Mouse (Mus musculus) thymus, postnatal 4 days (tissue): ENCODE results near the gene Actb.
"Not testable (repeated sequence)": the region's sequence is repeated elsewhere in the genome, so short reads cannot be mapped to it uniquely, and the experiment has no call there.

Source experiments
- DNase-seq: peaks from one replicate; pipeline ENCODE4 v3.0.0; 2021

The Actb gene

GRCm38 (mm10) chr5:142901355-142901802 lies 5.2 kb downstream of the Actb start:
- DNase-seq: peak; percentile 48

DNA sequence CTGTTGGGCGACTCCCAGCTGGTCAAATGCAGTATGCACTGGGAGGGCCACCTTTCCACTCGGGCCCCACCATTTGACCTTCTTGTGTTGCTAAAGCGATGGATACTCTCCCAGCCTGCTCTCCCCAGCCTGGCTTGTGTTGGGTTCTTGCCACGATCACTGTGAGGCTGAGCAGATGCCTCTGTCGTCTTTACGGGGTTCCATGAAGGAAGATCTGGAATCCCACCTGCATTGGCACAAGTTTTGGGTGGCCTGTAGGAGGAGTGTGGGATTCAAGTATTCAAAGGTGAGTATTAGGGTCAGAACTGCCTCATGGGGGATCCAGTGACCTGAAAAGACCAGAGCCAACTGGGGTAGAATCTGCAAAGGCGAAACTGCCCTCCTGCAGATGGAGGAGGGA lies 5.9 kb downstream of the Actb start:
- DNase-seq: peak; percentile 20

- DNase-seq: no peak
These were observed 6.5 kb downstream of the Actb start for GRCm38 (mm10) chr5:142899932-142900533.

DNA sequence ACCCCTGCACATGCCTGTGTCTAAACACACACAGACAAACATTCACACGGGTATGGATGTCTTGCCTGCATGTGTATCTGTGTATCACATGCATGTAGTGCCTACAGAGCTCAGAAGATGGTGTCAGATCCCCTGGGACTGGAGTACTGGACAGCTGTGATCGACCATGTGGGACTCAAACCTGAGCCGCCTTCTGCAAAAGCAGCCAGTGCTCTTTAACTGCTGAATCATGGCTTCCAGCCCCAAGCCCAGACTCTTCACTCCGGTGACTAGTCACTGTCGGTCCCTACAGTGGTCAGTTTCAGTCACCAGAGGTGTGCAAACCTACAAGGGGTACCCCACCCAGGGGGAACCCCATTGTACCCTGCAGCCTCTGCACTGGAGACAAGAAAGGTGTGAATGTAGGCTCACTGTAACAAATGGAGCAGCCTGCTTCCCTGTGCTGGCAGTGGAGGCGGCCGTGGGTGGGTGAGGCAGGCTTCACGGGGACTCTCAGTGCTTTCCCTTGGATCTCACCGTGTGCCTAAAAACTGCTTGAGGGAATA lies 7.4 kb downstream of the Actb start:
- DNase-seq: no peak

DNA sequence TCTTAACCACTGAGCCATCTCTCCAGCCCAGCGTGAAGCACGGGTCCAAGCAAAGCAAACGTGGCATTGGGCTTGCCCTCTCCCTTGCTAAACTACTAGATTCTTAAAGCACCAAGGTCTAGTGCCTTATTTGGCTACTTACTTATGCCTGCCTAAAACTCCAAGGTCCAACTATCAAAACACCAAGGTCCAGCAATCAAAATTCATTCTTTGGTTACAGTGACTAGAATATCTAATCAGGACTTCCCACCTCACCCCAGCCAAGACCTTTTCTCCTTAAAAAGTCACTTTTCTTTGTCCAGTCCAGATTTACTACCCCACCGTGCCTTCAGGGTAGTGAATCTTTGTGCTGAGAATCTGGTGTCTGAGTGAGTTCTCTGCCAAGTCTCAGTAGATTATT lies 8.2 kb downstream of the Actb start:
- no peak for DNase-seq

DNA sequence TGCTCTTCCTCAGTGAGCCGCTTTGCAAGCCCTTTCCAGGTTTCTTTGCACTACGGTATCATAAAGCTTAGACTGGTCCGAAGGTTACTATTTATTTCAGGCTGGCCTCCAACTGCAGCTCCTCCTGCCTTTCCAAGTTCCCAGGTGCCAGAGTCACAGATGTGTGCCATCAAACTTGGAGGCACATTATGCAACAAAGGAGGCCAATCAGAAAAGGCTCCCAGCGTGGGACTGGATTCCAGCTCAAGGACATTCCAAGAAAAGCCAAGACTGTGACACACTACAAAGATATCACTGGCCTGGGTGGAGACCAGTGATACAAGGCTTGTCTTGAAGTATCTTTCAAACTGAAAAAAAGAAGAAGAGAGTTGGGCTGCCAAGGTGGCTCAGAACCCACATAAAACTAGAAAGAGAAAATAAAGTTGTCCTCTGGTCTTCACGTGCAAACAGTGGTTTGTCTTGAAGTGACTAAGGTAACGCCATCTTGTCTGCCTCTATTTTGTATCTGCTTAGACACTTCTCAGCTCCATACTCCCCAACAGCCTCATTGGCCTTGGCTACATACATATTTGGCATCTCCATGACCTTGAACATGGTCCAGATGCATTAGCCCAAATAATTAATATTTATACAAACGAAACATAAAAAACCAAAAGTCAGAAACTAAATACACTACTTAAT lies 8.8 kb downstream of the Actb start:
- DNase-seq: no peak

DNA sequence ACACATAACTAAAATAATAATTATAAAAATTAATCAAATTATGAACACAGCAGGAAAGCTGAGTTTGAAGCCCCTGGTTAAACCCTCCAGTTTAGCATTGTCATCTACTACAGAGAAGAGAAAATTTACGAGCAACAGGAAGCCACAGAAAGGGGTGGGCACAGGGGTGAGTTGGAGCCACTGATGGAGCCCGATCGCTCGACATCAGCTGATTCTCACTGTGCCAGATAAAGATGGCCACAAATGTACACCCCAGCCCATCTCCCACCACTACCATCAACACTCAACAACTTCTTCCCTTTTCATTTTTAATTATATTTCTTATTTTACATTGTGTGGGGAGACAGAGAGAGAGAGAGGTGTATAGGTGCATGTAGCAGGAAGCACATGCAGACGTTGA lies 9.8 kb downstream of the Actb start:
- no peak for DNase-seq

DNA sequence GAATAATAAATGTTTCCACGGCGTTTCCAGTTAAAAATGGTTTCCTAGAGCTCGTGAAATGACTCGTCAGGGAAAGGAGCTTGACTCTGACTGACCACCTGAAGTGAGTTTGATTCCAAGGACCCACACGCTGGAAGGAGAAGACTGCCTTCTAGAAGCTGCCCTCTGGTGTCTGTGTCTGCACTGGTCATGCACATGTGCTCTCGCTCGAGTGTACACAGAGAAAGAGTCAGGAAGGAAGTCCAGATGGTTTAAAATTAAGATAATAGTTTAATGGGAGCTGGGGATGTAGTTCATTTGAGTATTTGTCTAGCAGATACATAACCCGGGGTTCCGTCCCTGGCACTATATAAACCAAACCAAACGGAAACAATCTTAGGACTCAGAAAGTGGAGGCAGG lies 10.4 kb downstream of the Actb start:
- no peak for DNase-seq

DNA sequence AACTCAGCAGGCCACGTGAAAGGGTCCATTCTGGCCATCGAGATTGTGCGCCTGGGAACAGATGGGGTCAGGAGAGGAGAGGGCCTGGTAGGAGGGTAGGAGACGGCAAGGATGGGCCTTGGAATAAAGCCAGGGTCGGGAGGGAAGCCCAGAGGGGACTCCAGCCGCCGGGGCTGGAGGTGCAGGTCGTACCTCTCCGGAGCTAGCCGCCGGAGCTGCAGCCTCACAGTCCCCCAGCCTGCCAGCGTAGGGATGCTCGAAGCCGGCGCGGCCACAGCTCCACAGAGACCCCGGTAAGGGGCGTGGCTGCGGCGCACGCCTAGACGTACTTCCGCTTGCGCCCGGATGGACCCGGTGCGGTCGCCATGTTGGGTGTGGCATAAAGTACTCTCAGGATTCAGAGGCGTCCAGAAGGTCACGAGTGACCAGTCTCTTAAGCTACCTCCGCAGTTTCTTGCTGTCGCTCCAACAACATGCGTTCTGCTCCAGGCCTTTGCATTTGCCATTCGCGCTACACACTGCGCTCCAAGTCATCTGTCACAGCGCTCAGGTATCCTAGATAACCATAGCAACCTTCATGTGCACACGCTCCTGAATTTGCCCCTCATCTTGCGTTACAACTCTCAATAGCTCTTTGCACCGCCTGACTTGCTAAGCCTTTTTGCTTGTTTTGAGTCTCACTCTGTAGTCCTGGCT lies 11.5 kb downstream of the Actb start, which contains the start of gene Fbxl18:
Gene Fbxl18, minus strand, starts transcription at position 504 of the 696 bp plus-strand sequence.
- peak; percentile 95 for DNase-seq

- DNase-seq: peak; percentile 58
These were observed 15.2 kb downstream of the Actb start for GRCm38 (mm10) chr5:142891396-142891795.

- DNase-seq: not testable (repeated sequence)
These were observed 19.0 kb downstream of the Actb start for GRCm38 (mm10) chr5:142887533-142887932.

DNA sequence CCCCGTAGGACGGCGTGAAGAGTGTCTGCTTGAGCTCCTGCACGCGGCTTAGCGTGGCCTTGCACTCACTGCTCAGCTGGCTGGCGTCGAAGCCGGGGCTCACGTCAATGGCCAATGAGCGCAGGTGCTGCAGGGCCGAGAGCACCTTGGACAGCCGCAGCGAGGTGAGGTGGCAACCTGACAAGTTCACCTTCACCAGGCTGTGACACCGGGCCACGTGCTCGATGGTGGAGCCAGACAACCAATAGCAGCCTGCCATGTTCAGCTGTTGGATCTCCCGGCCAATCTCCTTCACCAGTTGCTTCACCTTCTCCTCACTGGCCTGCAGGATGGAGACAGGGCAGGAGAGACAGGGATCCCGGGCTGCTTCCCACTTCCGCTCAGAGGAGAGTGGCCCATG lies 19.8 kb downstream of the Actb start:
- DNase-seq: peak; percentile 8

DNA sequence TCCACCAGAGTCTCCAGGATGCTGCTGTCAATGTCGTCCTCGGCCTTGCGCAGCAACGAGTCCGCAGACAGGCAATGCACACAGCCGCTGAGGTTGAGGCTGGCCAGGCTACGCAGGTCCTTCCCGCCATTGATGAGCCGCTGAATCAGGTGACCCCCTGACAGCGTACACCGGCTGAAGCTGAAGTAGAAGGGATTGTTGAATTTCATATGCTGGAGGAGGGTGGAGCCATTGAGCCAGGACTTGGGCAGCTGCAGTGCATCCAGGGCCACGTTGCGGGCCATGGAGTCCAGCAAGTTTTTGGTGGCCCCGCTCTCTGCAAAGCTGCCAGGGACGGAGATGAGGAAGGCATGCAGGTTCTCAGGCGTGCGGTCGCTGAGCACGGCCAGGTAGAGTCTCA lies 20.4 kb downstream of the Actb start:
- no peak for DNase-seq

GRCm38 (mm10) chr5:142882471-142882870 lies 24.1 kb downstream of the Actb start:
- DNase-seq: no peak

- DNase-seq: no peak
These were observed 24.6 kb downstream of the Actb start for GRCm38 (mm10) chr5:142881936-142882335.

- peak; percentile 45 for DNase-seq
These were observed 25.6 kb downstream of the Actb start for GRCm38 (mm10) chr5:142880806-142881516.

GRCm38 (mm10) chr5:142880246-142880645 lies 26.3 kb downstream of the Actb start:
- no peak for DNase-seq

DNA sequence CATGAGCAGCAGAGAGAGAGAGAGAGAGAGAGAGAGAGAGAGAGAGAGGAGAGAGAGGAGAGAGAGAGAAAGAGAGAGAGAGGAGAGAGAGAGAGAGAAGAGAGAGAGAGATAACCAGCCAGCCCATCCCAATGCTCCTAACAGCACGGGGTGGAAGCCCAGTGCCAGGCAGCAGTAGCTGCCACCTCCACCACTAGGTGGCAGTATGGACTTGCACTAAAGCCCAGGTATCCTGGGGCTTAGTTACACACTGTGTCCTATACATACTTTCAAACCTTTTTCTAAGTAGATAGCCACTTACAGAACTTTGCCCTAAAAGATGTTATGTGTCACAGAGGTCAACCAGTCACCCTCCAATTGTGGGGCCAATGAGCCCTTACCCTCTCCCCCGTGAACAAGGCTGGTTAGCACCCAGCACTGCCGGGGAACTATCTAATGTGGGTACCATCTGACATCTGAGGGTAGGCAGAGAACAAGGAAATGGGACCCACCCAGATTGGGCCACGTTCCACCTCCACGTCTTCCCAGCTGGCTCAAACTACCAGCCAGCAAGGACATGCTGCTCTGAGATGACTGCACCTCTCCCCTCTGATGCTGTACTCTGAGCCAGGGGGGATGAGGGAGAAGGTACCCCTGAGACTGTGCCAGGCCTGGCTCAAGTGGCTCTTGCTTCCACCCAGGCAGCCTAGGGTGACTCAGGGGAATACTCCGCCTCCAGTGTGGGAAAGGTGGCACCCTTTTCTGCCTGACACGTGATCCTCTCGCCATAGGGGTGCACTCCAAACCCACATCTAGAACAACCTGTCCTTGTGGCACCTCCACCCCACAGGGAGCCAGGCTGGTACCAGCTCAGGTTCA lies 27.0 kb downstream of the Actb start:
- DNase-seq: peak; percentile 90

GRCm38 (mm10) chr5:142878570-142878969 lies 28.0 kb downstream of the Actb start:
- no peak for DNase-seq

- peak; percentile 99 for DNase-seq
These were observed 28.9 kb downstream of the Actb start for GRCm38 (mm10) chr5:142877337-142878280.

DNA sequence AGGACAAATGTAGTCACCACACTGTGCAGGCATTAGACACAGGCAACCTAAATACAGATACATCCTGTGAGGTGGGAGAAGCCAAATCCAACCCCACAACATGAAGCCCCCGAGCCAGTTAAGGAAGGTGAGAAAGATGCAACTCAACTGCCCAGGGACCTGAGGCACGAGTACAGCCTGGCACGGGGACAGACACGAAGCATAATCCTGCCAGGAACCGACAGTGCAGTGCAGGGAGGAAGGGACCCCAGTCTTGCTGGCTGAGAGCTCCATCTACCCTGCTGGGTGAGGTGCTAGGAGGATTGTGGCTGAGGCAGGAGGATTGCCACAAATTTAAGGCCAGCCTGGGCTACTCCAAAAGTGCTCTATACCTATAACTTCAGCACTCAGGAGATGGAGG lies 29.7 kb downstream of the Actb start:
- no peak for DNase-seq
